Mouse (Mus musculus): ENCODE results near the gene Fbxo39. TPM values are rescaled to one million over a fixed set of nuclear protein-coding genes. Genes with fewer than 3 reads are reported as not detected.

Gene Fbxo39
- polyA plus RNA-seq (2012; fragmentation: generic; extraction: Trizol), result 0.02 TPM

GRCm38 (mm10) chr11:72314151-72314895 is at the start of gene Fbxo39:
Gene Fbxo39 (plus strand): TSS chr11:72314444.
- no peaks in the 10 kb centered on the region for H3K27me3 ChIP-seq (ENCODE audit: control insufficient read depth, insufficient read depth, insufficient read length)
- H3K79me2 ChIP-seq (ENCODE audit: control insufficient read depth, insufficient read depth), result no peaks in the 10 kb centered on the region
- H3K4me3 ChIP-seq, result no peak within 1 kb of the TSS
- H3K4me2 ChIP-seq (ENCODE audit: low read depth), result no peak within 1 kb of the TSS
- TF ChIP-seq POLR2A (IDR thresholded peaks at IDR 0.05; ENCODE audit: insufficient read length, low read depth), result no peak
- TF ChIP-seq MYOD1 (IDR thresholded peaks at IDR 0.05; ENCODE audit: control insufficient read depth in 1 of 3, insufficient read length in 2 of 3, low read depth in 2 of 3), result no peak
- TF ChIP-seq TCF12 (IDR thresholded peaks at IDR 0.05; ENCODE audit: insufficient read depth, poor library complexity, severe bottlenecking), result no peak
- no peak for TF ChIP-seq CEBPB (IDR thresholded peaks at IDR 0.05; ENCODE audit: insufficient read depth, poor library complexity, severe bottlenecking)
- TF ChIP-seq MYOG (IDR thresholded peaks at IDR 0.05; ENCODE audit: control insufficient read depth in 1 of 3, insufficient read depth in 1 of 3, insufficient read length in 2 of 3, low read depth in 2 of 3), result no peak
- TF ChIP-seq USF1 (IDR thresholded peaks at IDR 0.05; ENCODE audit: low read depth), result no peak
- no peak for TF ChIP-seq MAX (IDR thresholded peaks at IDR 0.05; ENCODE audit: low read depth)
- no peak for TF ChIP-seq E2F4 (IDR thresholded peaks at IDR 0.05; ENCODE audit: insufficient read depth)
- no peak for TF ChIP-seq REST (IDR thresholded peaks at IDR 0.05; ENCODE audit: insufficient read depth, insufficient read length)
- no peaks in the 10 kb centered on the region for H3K36me3 ChIP-seq (ENCODE audit: control insufficient read depth, insufficient read depth)
- H3ac ChIP-seq (ENCODE audit: control insufficient read depth, insufficient read length), result no peak within 1 kb of the TSS

GRCm38 (mm10) chr11:72265483-72265882 is 48.8 kb upstream of the Fbxo39 start:
- no peaks in the 10 kb centered on the region for H3K79me2 ChIP-seq (ENCODE audit: control insufficient read depth, insufficient read depth)
- H3ac ChIP-seq (ENCODE audit: control insufficient read depth, insufficient read length), result no peak overlapping the region
- H3K36me3 ChIP-seq (ENCODE audit: control insufficient read depth, insufficient read depth), result no peaks in the 10 kb centered on the region
- no peaks in the 10 kb centered on the region for H3K27me3 ChIP-seq (ENCODE audit: control insufficient read depth, insufficient read depth, insufficient read length)
- TF ChIP-seq TCF12 (IDR thresholded peaks at IDR 0.05; ENCODE audit: insufficient read depth, poor library complexity, severe bottlenecking) (no peak), POLR2AphosphoS2 (IDR thresholded peaks at IDR 0.05; ENCODE audit: insufficient read length, low read depth) (no peak), MYOG (IDR thresholded peaks at IDR 0.05; ENCODE audit: control insufficient read depth in 1 of 3, insufficient read depth in 1 of 3, insufficient read length in 2 of 3, low read depth in 2 of 3) (no peak), POLR2A (IDR thresholded peaks at IDR 0.05; ENCODE audit: insufficient read length, low read depth) (no peak), REST (IDR thresholded peaks at IDR 0.05; ENCODE audit: insufficient read depth, insufficient read length) (no peak), MYOD1 (IDR thresholded peaks at IDR 0.05; ENCODE audit: control insufficient read depth in 1 of 3, insufficient read length in 2 of 3, low read depth in 2 of 3) (no peak), MAX (IDR thresholded peaks at IDR 0.05; ENCODE audit: low read depth) (no peak), CEBPB (IDR thresholded peaks at IDR 0.05; ENCODE audit: insufficient read depth, poor library complexity, severe bottlenecking) (no peak)
- no peak overlapping the region for H3K4me3 ChIP-seq
- H3K4me2 ChIP-seq (ENCODE audit: low read depth), result no peak overlapping the region

DNA sequence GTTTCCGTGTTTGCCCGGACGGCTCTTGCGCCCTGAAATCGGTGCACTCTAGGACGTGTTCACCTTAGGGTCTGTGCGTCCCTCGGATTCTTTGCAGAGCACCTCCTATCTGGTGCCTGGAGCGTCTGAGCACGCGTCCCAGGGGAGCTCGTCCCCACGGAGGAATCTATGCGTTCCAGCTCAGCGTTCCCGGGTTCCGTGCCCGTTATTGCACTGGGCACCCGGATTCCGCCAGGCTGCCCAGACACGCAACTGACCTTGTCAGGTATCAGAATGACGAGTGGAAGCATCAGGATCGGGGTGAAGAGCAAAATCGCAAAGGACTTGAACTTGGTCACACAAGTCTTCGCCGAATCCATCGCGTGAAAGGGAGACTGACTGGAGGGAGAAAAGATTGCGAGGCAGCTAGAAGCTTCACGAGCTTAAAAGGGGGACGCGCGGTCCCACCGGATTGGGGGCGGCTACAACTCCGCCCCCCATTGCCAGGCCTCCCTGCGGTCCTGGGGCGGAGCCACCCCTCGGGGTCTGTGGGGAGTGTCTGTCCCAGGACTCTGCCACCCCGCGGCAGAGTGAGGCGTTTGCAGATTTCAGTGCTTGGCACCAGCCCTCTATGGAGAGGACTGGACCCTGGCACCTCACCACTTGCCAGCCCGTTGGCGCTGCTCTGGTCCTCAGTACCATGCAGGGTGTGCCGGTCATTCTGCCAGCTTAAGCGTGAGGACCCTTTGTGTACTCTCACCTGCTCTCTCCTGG is 47.9 kb upstream of the Fbxo39 start:
- H3K36me3 ChIP-seq (ENCODE audit: control insufficient read depth, insufficient read depth), result no peaks in the 10 kb centered on the region
- TF ChIP-seq SRF (IDR thresholded peaks at IDR 0.05; ENCODE audit: control insufficient read depth, insufficient read length, low read depth) (no peak), POLR2AphosphoS2 (IDR thresholded peaks at IDR 0.05; ENCODE audit: insufficient read length, low read depth) (no peak), POLR2A (IDR thresholded peaks at IDR 0.05; ENCODE audit: insufficient read length, low read depth) (no peak), CEBPB (IDR thresholded peaks at IDR 0.05; ENCODE audit: insufficient read depth, poor library complexity, severe bottlenecking) (no peak), MAX (IDR thresholded peaks at IDR 0.05; ENCODE audit: low read depth) (no peak), MYOG (IDR thresholded peaks at IDR 0.05; ENCODE audit: control insufficient read depth in 1 of 3, insufficient read depth in 1 of 3, insufficient read length in 2 of 3, low read depth in 2 of 3) (no peak), MYOD1 (IDR thresholded peaks at IDR 0.05; ENCODE audit: control insufficient read depth in 1 of 3, insufficient read length in 2 of 3, low read depth in 2 of 3) (no peak), E2F4 (IDR thresholded peaks at IDR 0.05; ENCODE audit: insufficient read depth) (no peak), REST (IDR thresholded peaks at IDR 0.05; ENCODE audit: insufficient read depth, insufficient read length) (no peak), USF1 (IDR thresholded peaks at IDR 0.05; ENCODE audit: low read depth) (no peak), TCF3 (IDR thresholded peaks at IDR 0.05; ENCODE audit: insufficient read length, low read depth) (no peak), TCF12 (IDR thresholded peaks at IDR 0.05; ENCODE audit: insufficient read depth, poor library complexity, severe bottlenecking) (no peak)

DNA sequence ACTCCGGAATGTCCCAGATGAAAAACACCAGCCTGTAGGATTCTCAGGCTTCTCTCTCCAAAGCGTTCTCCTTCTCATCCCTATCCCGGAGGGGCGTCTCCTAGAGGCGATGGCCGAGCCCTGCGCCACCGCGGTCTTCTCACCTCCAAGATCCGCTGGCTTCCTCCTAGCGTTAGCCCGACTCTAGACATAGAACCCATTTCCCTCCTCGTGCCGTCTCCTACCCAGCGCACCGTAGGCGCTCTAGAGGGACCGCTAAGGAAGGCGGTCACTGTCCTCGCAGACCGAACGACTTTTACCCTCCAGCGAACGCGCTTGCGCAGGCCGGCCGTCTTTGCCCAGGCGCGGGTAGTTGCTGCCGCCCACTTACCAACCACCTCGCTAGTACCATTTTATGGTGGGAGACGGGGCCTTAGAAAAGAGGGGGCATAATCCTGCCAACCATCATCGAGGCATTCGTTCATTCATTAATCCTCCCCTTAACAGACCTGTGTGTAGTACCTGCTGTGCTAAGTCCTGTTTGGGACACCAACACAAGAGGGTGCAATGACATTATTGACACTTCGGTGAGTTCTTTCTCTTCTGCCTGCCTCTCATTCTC is 47.2 kb upstream of the Fbxo39 start, which contains the start of gene Slc13a5:
TSS of gene Slc13a5 (minus strand) at position 263 of the 601 bp plus-strand sequence.
- H3K36me3 ChIP-seq (ENCODE audit: control insufficient read depth, insufficient read depth), result no peaks in the 10 kb centered on the region
- no peaks in the 10 kb centered on the region for H3K79me2 ChIP-seq (ENCODE audit: control insufficient read depth, insufficient read depth)
- peak within 1 kb of the TSS; percentile 70 for H3K4me2 ChIP-seq (ENCODE audit: low read depth)
- no peak for TF ChIP-seq TCF12 (IDR thresholded peaks at IDR 0.05; ENCODE audit: insufficient read depth, poor library complexity, severe bottlenecking)
- no peak for TF ChIP-seq REST (IDR thresholded peaks at IDR 0.05; ENCODE audit: insufficient read depth, insufficient read length)
- no peak for TF ChIP-seq SRF (IDR thresholded peaks at IDR 0.05; ENCODE audit: control insufficient read depth, insufficient read length, low read depth)
- TF ChIP-seq MYOD1 (IDR thresholded peaks at IDR 0.05; ENCODE audit: control insufficient read depth in 1 of 3, insufficient read length in 2 of 3, low read depth in 2 of 3), result no peak
- TF ChIP-seq MAX (IDR thresholded peaks at IDR 0.05; ENCODE audit: low read depth), result no peak
- no peak for TF ChIP-seq POLR2AphosphoS2 (IDR thresholded peaks at IDR 0.05; ENCODE audit: insufficient read length, low read depth)
- no peak for TF ChIP-seq TCF3 (IDR thresholded peaks at IDR 0.05; ENCODE audit: insufficient read length, low read depth)
- no peak for TF ChIP-seq POLR2A (IDR thresholded peaks at IDR 0.05; ENCODE audit: insufficient read length, low read depth)
- no peak for TF ChIP-seq MYOG (IDR thresholded peaks at IDR 0.05; ENCODE audit: control insufficient read depth in 1 of 3, insufficient read depth in 1 of 3, insufficient read length in 2 of 3, low read depth in 2 of 3)
- TF ChIP-seq E2F4 (IDR thresholded peaks at IDR 0.05; ENCODE audit: insufficient read depth), result no peak
- no peak for TF ChIP-seq USF1 (IDR thresholded peaks at IDR 0.05; ENCODE audit: low read depth)
- no peak for TF ChIP-seq CEBPB (IDR thresholded peaks at IDR 0.05; ENCODE audit: insufficient read depth, poor library complexity, severe bottlenecking)
- no peak within 1 kb of the TSS for H3ac ChIP-seq (ENCODE audit: control insufficient read depth, insufficient read length)
- H3K4me3 ChIP-seq, result peak within 1 kb of the TSS; percentile 6
- H3K27me3 ChIP-seq (ENCODE audit: control insufficient read depth, insufficient read depth, insufficient read length), result no peaks in the 10 kb centered on the region

More for the DNA sequence above, 47.9 kb upstream of the Fbxo39 start:
- peak overlapping the region; percentile 70 for H3K4me2 ChIP-seq (ENCODE audit: low read depth)
- H3K4me3 ChIP-seq, result peak overlapping the region; percentile 6
- H3K27me3 ChIP-seq (ENCODE audit: control insufficient read depth, insufficient read depth, insufficient read length), result no peaks in the 10 kb centered on the region
- H3K79me2 ChIP-seq (ENCODE audit: control insufficient read depth, insufficient read depth), result no peaks in the 10 kb centered on the region
- H3ac ChIP-seq (ENCODE audit: control insufficient read depth, insufficient read length), result no peak overlapping the region

Measured in myocyte (in vitro differentiated cells).